Mouse (Mus musculus): ENCODE results near the gene Frmpd2.

The Frmpd2 gene

DNA sequence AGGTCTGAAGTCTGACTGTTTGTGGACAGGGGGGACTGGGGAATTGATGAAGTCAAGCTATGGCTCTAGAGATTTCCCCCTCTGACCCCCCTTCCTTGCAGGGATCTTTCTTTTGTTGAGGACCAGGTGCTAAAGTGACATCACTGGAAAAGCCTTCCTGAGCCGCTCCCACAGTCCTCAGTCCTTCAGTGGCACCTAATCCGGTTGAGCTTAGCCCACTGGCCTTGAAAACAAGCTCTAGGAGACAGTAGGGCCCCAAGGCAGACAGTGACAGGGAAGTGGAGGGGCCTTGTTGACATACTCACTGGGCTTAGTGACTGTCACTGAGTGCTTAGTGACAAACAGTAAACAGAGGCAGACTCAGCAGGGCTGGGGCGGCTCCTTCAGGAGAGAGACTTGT lies at the start of gene Frmpd2:
Frmpd2 (plus strand) TSS at position 366 of the 400 bp plus-strand sequence.
- in situ Hi-C loops (cut with MboI, MseI): no loop called here

DNA sequence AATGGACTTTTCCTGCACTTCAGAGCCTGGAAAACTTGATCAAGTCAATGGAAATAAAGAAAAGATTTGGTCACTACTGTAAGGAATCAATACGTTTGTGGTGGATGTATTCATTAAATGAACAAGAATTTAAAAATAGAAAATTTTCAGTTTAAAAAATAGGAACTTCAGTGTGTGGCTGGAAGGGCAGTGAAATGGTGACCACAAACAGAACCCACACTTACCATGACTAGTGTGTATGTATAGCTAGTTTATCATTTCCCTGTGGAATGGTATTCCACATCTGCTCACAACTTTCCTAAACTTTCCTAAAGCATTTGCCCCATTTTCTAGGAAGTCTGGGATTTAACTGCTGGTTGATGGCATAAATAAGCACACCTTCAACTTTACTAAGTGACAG lies 48.5 kb upstream of the Frmpd2 start:
- in situ Hi-C loops (cut with MboI, MseI): no loop called here

DNA sequence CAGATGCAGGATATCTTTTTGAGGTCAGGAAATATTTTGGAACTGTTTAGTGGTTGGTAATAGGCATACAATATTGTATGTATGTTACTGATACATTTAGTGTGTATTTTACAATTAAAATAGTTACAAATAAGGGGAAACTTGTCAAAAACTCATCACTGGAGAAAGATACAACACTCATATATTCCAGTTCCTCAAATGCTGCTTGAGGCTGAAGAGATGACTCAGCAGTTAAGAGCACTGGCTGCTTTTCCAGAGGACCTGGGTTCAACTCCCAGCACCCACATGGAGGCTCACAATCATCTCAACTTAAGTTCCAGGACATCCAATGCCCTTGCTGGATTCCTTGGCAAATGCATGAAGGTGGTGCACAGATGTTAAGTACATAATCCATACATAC lies 47.4 kb upstream of the Frmpd2 start:
- in situ Hi-C loops (cut with MboI, MseI): no loop called here

DNA sequence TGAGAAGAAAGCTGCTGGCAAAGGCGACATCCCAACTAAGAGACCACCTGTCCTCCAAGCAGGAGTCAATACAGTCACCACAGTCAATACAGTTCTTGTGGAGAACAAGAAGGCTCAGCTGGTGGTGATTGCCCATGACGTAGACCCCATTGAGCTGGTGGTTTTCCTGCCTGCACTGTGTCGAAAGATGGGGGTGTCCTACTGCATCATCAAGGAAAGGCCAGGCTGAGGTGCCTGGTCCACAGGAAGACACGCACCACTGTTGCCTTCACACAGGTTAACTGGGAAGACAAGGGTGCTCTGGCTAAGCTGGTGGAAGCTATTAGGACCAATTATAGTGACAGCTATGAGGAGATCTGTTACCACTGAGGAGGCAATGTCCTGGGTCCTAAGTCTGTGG lies 39.0 kb upstream of the Frmpd2 start:
- in situ Hi-C loops (cut with MboI, MseI): loop anchor here in 1 of 2 experiments (25.0 kb wide), 1 partner anchor 920 kb away; the partner anchor contains the start of gene Ercc6

DNA sequence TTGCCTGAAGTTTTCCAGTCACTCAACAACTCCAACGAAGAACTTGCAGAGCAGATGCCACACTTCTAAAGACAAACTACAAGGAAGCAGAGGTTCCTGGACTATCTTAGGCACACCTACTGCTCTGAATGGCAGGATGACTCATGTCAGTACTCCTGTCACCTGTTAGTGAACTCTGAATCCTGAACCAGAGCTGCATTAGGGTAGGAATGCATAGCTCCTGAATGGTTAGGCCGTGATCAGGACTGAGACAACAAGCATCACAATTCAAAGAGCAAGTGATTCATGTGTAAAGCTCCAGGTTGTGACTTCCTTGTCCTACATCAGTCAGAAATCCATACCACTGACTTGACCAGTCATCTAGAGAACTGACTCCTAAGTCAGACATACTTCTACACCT lies 27.7 kb upstream of the Frmpd2 start:
- in situ Hi-C loops (cut with MboI, MseI): loop anchor here (5.0 to 25.0 kb wide), 4 partner anchors 931 to 1296 kb away; partner anchors contain the start of genes Ercc6 (in 1 of the 2), Parg (in 1 of the 2), Timm23 (in 1 of the 2) and Wapl (in 1 of the 2)

DNA sequence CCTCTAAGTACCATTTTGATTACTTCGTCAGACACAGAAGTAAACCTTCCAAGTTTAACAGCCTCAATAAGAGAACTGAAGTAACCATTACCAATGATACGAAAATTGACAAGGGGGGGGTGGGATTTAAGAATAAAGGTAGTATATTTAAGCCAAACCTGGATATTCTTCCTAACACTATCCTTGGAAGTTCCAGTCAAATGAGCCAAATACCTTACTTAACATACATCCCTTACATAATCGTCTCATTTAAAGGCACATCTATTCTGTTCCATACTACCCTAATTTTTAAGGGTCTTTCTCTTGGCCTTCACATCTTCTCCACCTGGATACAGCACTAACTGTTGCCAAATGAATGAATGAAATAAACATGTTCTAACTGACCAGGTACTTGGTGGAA lies 25.5 kb upstream of the Frmpd2 start:
- in situ Hi-C loops (cut with MboI, MseI): loop anchor here (10.0 to 25.0 kb wide), 3 partner anchors 934 to 1241 kb away; partner anchors contain the start of genes Ercc6 (in 1 of the 2), Parg (in 1 of the 2), Timm23 (in 1 of the 2) and Wapl (in 1 of the 2)

DNA sequence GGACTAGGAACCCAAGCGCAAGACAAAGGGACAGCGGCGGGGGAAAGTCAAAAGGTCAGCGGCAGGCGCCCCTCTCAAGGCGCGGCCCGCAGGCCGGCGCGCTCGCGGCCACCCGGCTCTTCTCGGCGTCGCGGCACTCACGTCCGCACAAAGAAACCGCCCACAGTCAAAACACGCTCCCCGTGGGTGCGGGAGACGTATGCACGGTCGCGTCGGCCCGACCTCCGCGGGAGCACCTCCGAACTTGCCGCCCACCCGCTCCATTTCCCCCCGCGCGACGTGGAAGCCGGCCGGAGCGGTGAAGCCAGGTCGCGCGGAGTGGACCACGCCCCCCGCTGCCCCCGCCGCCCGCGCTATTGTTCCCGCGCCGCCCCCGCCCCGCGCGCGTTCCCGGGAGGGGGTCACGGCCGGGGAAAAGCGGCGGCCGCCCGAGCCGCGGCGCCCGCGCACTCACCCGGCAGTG lies 24.9 kb upstream of the Frmpd2 start:
- in situ Hi-C loops (cut with MboI, MseI): loop anchor here (10.0 to 25.0 kb wide), 3 partner anchors 934 to 1242 kb away; partner anchors contain the start of genes Ercc6 (in 1 of the 2), Parg (in 1 of the 2), Timm23 (in 1 of the 2) and Wapl (in 1 of the 2)

DNA sequence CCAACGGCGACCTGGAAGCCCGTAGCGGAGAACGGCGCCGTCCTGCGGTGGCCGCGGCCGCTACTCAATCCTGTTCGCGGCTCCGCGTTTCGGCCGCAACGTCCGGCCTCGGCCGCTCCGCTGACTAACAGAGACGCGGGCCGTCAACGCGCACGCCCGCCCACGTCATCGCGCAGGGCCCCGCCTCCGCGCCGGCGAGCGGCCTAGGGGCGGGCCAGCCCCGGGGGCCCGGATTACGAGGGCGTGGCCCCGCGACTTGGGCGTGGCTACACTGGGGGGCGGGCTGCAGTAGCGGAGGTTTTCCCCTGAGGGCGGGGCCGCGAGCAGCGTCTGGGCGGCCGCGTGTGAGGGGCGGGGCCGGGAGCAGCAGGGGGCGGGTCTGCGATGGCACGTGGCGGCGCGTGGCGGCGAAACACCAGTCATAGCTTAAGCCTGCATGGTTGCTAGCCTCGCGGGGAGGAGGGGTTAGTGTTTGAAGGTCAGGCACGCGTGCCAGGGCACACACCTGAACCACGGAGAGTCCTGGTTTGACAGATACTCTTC lies 24.4 kb upstream of the Frmpd2 start, which contains the start of gene Mapk8:
Mapk8 (minus strand) TSS at position 132 of the 543 bp plus-strand sequence.
- in situ Hi-C loops (cut with MboI, MseI): loop anchor here (10.0 to 25.0 kb wide), 3 partner anchors 935 to 1242 kb away; partner anchors contain the start of genes Ercc6 (in 1 of the 2), Parg (in 1 of the 2), Timm23 (in 1 of the 2) and Wapl (in 1 of the 2)

DNA sequence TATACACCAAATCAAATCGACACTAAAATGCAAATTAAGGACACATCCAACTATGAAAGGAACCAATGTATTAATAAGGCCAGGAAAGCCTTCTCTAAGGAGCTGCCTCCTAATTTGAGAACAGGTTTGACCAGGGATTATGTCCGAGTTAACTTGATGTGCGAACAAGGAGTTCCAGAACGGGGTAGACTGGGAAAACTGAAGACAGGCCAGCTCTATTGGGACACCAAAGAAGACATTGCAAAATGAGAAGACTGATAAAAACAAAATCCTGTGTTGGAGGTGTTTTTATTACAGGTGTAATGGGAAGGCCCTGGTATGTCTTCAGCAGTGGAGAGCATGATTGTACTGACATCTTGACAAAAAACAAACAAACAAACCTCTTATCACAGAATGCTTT lies 23.2 kb upstream of the Frmpd2 start:
- in situ Hi-C loops (cut with MboI, MseI): loop anchor here (10.0 to 25.0 kb wide), 3 partner anchors 936 to 1243 kb away; partner anchors contain the start of genes Ercc6 (in 1 of the 2), Parg (in 1 of the 2), Timm23 (in 1 of the 2) and Wapl (in 1 of the 2)

DNA sequence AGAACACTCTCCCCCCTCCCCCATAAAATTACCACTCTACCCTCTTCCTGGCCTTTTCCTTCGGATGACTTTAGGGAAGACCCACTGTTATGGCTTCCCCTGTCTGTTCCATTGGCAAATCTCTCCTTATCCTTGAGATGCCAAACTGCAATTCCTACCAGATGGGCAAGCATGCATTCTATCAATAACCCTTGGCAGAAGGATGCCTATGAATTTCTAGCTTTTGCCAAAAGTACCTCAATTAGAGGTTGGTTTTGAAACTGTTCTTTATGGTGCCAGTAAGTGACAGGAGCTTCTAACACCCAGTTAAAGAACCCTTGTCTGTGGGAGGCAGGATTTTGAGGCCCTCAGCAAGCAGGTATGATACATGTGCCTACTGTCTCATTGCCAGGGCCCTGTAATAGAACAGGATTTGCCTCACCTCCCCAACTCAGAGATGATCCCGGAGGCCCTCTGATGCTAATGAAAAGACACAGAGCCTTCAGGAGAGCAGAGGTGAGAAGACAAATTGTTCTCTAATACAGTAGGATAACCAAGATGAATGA lies 22.1 kb upstream of the Frmpd2 start:
- in situ Hi-C loops (cut with MboI, MseI): loop anchor here (10.0 to 25.0 kb wide), 3 partner anchors 937 to 1245 kb away; partner anchors contain the start of genes Ercc6 (in 1 of the 2), Parg (in 1 of the 2), Timm23 (in 1 of the 2) and Wapl (in 1 of the 2)

DNA sequence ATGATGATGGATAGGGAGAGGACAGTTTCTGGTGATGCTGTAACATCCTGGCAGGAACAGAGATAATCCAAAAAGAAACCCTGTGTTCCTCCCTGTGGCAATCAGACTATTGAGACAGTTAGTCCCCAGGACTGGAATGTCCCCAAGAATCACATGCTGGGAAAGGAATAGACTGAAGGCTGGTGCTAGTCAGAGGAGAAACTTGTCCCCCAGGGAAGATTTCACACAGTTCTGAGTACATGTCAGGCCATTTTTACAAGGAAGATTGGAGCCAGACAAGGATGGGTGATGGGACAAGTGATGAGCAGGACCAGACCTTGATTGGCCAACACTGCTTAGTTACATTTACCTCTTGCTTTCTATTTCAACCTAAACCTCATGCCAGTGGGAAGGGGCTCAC lies 21.2 kb upstream of the Frmpd2 start:
- in situ Hi-C loops (cut with MboI, MseI): no loop called here

DNA sequence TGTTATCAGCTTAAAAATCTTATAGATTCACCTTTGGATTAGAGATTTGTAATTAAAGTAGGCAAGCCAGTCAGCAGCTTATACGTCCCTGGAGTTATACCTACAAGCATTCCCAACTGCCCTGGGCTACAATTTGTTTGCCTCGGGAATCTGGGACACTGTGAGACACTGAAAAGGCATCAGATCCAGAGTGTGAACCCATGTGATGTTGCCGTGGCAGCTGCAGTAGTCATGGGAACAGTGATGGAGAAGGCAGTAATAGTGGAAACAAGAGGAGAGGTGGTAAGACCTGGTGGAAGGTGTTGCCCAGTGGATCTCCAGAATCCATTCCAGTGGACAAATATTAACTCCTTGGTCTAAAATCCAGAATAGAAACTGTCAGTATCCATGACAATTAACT lies 7.8 kb upstream of the Frmpd2 start:
- in situ Hi-C loops (cut with MboI, MseI): no loop called here

DNA sequence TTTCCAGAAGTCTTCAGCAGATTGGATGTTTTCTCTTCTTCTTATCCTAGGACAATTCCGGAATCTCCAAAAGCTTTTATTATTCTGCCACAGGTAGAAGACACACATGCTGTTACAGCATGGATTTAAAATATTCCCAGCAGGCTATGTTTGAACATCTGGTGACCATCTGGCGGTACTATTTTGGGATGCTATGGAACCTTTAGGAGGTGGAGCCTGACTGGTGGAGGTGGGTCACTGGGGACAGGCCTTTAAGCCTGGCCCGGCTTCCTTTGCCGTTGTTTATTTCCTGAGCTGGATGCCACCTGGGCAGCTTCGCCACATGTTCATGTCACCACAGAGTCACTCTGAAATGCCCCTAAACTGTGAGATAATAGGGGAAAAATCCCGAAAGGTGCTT lies 3.7 kb upstream of the Frmpd2 start:
- in situ Hi-C loops (cut with MboI, MseI): no loop called here

DNA sequence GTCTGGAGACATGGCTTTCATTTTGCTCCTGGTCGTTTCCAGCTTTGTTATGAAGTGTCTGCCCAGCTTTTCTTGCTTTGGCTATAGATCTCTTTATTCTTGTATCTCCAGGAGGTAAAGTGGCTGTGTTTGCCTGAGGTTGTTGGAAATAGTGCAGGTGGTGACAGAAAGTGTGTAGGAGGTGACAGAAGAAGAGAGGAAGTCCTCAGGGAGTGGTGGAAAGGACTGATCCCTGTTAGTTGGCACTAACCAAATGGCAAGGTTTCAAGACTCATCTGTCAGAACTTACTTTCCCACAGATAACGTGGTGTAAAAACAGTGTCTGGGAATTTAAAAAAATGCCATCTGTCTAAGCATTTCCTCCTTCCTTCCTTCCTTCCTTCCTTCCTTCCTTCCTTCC lies 3.0 kb downstream of the Frmpd2 start:
- in situ Hi-C loops (cut with MboI, MseI): no loop called here

DNA sequence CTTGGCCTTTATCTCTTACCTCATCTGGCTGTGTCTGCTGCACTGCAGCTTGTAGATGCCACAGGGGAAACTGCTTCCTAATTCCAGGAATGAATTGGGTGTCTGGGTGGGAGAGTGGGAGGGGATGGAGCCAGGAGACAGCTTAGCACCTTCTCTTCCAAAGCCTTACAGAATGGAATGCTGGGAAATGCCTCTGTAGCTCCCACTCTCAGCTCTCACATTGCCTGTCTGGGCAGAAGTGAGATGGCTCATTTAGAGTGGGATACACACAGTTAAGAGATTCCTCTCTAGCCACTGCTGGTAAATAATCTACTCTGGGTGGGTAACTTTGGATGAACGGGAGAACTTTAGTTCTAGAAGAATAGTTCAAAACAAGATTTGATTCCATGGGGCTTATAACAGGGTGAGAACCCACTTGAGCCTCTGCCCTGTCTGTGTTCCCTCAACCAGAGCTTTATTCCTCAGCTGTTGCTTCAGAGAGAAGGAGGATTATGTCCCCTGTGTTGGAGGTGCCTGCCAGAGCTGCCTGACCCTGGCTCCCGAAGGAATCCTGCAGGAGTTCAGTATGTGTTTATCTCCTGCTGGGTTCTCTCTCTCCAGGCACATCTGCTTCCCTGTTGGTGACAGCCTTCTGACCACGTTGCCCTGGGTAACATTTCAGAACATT lies 4.7 kb downstream of the Frmpd2 start:
- in situ Hi-C loops (cut with MboI, MseI): loop anchor here in 1 of 2 experiments (25.0 kb wide), 1 partner anchor 1639 kb away; the partner anchor contains the start of gene Ankrd28

DNA sequence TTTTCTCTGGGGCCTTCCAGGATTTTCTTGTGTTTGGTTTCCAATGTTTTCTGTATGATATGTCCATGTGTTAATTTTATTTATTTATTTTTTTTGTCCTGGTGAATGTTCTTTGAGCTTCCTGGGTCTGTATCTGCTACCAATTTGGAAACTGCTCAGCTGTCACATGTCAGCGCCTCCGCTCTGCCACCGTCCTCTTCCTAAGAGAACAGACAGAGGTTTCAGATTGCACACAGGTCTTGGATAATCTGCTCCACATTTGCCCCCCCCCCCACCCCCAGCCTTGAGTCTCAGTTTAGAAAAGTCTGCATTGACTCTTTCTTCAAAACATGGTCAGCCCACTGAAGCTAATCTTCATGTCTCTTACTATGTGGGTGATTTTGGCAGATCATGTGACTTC lies 10.5 kb downstream of the Frmpd2 start:
- in situ Hi-C loops (cut with MboI, MseI): loop anchor here in 1 of 2 experiments (25.0 kb wide), 1 partner anchor 1645 kb away; the partner anchor contains the start of gene Ankrd28

DNA sequence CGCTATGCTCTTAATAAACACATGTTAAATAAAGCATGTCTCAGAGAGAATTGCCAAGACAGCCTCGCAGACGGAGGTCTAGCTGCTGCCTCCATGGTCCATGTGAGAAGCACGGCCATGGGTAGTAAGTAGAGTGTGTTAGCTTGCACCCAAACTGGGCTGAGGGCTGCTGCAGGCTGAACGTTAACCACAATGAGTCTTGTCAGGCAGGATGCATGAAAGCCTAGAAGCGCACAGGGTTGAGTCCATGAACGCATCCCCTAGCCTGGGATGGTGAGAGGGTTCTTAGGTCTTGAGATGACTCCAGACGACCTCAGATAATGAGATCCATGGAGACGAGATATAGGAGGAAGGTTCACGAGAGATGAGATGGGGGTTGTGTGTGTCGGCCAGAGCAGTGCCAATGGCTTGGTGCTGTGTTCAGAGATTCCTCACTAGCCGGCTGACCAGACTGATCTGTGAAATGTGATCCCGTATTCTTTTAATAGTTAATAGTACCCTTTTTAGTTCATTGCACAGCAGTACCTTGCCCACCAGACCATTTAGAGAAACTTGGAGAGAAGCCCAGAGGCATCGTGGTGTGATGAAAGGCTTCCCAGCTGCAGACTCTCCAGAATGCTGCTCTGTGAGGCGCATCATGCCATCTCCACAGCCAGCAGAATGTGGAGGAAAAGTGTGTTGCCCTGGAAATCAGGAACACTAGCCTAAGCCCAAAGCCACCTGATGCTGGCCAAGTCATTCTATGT lies 16.5 kb downstream of the Frmpd2 start:
- in situ Hi-C loops (cut with MboI, MseI): loop anchor here in 1 of 2 experiments (25.0 kb wide), 1 partner anchor 1651 kb away; the partner anchor contains the start of gene Ankrd28

DNA sequence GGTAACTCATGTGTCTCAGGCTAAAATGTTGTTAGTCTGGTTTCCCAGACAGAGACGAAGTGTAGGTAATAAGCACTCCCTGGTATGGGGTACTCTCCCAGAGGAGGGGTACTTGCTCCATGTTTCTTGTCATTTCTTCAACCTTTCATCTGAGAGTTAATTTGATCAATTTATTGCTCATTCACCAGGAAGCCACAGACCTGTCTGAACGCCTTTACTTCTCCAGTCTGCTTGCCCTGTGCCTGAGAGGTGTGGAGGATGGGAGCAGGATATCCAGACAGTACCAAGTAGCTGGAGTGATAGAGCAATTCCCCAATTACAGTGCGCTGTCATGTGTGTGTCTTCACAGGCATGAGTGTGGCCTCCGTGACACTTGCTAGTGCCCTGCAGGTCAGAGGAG lies 23.7 kb downstream of the Frmpd2 start:
- in situ Hi-C loops (cut with MboI, MseI): loop anchor here in 1 of 2 experiments (25.0 kb wide), 1 partner anchor 1658 kb away; the partner anchor contains the start of gene Ankrd28

DNA sequence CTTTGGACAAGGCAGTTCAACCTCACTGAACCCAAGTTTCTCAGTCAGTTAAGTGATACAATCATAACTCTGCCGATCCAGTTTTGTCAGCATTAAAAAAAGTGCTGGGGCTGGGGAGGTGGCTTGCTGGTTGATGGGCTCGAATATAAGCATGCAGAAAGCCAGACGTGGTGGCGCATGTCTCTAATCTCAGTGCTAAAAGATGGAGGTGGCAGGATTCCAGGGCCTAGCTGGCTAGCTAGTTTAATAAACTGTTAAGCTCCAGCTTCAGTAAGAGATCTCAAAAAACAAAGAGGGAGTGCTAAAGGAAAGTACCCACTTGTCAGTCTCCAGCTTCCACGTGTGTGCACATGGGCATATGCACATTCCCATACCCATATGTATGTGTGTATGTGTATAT lies 25.9 kb downstream of the Frmpd2 start:
- in situ Hi-C loops (cut with MboI, MseI): loop anchor here in 1 of 2 experiments (25.0 kb wide), 1 partner anchor 1660 kb away; the partner anchor contains the start of gene Ankrd28

DNA sequence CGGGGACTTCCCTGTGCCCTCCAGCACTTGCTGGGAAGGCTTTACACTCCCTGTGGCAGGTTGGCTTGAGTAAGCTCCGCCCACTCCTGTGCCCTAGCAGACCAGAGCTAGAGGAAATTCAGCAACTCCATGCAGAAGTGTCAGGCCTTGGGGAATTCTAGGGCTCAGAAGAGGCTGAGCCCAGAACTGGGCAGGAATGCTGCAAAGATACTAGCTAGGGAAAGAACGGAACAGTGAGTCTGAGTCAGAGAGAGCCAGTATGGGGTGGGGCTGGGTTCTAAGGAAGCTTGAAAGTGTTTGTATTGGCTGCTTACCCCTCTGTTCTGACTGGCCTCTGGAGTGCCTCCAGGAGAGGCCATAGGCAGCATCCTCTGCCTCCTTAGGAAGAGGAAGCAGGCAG lies 27.4 kb downstream of the Frmpd2 start:
- in situ Hi-C loops (cut with MboI, MseI): loop anchor here in 1 of 2 experiments (25.0 kb wide), 1 partner anchor 1662 kb away; the partner anchor contains the start of gene Ankrd28

DNA sequence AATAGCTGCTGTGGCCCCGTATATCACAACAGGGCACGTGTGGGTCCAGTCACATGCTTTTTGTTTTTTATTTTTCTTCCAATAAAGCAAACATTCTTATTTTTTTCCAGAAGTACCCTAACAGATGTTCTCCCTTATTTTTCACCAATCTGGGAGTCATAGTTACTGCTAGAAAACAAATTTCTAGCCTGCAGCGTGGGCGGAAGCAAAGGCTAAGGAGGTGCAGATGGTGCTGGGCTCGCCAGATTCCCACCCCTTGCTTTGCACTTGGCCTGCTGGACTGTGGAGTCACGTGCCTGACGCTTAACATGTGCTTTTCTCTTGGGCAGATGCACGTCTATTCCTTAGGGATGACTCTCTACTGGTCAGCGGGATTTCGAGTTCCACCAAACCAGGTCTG lies 29.1 kb downstream of the Frmpd2 start:
- in situ Hi-C loops (cut with MboI, MseI): no loop called here
